Mouse (Mus musculus) c-Kit-positive CD71-negative TER-119-negative erythroid progenitor cells, embryonic 14.5 days (primary cell): Measurements from ENCODE around the gene Fgd3.

Source experiments
- DNase-seq: peaks from one replicate; pipeline ENCODE4 v3.0.0-alpha.2; 2013; ENCODE audit warnings: low read depth

The Fgd3 gene

DNA sequence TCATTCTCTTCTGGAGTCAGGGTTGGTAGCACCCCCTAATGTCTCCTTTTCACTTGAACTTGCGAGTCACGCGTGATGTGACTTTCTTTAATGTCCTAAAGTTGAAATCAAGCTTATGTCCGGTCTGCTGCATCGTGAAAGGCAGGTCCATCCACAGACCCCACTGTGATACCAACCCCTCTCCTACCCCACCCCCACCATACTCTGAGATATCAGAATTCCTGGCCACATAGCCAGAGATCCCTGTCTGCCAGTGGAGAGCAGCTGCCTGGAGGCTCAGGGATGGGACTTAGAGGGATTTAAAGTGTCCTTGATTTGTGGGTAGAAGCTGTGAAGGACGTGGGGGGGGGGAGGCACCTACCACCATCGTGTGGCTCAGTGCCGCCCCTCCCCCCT, 71.6 kb downstream of the Fgd3 start, which contains the start of gene Susd3:
Susd3 (minus strand) TSS at position 240 of the 396 bp plus-strand sequence.
- no peak for DNase-seq

DNA sequence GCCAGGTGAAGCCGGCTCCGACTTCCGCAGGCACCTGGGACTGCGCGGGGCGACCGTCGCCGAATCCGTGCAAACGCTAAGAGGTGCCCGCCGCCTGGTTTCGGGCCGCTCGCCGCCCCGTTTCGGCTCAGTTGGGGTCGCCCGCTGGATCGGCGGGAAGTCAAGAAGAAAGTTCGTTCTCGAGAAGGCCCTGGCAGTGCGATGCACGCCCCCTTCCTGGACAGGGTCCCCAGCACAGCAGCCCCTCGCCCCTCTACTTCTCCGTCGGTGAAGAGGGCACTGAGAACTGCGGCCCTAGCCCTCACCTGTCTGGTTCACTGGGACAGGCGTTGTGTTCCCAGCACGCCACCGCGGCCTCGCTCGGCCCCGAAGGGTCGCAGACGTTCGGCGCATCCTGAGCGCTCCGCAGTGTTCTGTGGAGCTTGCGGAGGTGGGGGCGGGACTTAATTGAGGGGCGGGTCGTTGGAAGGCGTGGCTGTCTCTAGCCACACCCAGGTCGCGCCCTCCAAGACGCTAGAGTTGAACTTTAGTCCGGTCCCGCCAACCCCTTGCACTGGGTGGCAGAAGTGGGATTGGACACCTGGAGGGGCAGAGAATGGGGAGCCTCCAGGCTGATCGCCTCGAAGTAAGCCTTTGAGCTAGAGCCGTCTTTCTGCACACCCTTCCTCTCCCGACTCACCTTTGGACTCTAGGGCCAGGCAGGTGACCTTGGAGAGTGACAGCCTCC, 72.2 kb downstream of the Fgd3 start:
- DNase-seq = peak; percentile 50

DNA sequence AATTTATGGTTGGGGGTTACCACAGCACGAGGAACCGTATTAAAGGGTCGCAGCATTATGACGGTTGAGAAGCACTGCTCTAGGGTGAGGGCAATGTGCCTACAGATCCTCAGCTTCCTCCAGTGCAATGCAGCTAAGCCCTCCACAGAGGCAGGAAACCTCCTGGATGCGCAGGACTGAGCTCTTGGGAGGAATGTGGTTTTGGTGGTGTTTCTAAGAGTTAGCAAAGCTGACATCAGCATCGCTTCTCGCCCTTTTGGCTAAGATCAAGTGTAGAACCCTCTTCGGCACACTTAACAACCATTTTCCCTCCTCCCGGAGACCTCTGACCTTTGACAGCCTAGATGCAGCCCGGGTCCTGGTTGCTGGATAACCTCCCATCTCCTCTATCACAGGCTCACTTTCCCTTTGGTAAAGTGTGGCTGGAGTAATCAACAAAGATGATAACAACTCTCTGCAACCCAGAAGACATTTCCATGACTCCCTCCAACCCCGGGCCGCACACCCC, 72.8 kb downstream of the Fgd3 start:
- no peak for DNase-seq

DNA sequence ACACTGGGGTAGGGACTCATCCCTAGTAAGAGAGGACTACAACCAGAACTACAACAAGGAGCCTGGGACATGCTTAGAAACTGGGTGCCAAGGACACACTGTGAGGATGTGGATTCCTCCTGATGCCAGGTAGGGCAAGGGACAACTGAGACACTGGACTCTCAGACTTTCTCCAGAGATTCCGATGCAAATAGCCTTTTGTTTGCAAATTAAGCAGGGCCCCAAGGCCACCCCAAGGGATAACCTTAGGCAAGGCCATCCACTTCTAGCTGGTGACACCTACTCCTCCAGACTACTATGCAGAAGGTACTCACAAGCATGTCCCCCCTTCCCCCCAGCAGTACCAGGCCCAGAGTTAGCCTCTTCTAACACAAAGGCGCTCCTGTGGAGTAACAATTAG, 73.5 kb downstream of the Fgd3 start:
- DNase-seq = no peak

DNA sequence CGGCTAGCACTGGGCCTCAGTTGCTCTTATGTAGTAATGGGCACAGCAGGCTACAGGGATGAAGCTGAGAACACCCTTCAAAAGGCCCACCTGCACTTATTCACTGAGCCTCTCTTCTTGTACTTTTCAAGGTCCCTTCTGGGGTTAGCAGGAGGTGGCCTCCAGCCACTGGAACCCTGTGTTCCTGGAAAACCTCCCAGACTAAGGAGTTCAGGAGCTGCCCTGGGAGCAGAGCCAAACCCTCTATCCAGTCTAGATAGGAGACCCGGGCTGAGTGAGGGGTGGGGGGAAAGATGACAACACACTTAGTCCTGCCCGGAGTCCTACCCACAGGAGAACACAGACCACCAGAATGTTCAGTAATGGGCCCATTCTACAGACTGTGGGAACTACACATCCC, 74.1 kb downstream of the Fgd3 start:
- DNase-seq = no peak

DNA sequence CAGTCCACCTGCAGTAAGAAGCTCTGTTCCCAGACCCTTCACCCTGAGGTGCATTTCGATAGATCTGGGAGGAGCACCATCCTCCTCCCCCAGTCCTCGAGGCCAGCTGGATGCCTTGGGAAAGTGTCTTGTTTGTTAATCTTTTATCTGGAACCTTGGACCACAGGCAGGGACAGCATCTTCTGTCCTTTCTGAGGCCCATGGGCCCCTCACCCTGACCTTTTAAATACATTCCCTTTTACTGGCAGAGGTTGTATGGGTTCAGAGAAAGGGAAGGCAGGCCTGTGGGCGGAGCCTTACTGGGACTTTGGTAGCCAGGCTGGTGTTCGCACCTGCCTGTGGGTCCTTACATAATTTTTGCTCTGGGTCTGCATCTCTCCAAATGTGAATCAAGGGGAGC, 74.9 kb downstream of the Fgd3 start:
- DNase-seq = no peak

DNA sequence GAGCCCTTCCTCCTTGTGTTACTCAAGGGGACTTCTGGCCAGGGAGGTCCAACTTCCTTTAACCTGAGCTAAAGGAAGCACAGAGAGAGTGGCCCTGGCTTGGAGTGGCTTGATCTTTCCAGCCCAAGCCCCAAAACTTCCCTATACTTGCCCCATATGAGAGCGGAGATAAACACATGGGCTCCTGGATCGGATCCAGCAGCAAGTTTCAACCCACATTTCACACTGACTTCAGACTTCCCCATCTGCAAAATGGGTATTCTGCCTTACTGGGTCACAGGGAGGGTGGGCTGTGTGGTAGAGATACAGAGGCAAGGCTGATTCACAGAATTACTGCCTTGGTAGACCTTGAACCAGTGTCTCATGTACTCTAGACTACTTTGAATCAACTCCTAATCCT, 76.6 kb downstream of the Fgd3 start:
- DNase-seq = no peak

DNA sequence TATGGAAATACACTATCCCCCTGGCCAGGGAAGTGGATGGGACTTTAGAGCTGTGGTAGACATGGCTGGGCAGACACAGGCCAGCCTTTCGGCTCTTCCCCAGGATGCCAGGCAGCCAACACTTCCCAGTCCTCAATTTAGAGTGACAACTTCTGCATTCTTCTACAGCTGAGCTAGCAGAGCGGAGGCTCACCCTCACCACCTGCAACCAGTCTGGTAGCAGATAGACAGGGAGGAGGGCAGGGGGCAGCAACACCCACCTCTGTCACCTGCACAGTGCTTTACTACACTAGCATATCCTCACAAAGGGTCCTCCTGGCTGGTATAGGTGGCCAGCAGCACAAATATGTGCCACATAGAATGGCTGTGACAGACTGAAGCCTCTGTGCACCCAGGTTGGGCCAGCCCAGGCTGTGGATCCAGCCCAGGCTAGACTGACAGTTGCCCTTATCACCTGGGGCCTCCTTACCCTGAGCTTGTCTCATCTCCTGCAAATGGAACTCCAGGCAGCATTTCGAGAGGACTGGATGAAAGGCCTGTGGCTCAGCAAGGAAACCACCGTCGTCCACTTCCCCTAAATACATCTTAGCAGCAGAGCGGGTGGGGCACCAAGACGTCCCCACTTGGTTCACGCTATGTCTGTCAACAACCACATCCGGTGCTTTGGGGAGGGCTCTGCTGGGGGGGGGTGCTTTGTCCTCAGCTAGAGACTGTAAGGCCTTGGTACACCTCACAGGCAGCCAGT, 77.6 kb downstream of the Fgd3 start:
- peak; percentile 77 for DNase-seq

DNA sequence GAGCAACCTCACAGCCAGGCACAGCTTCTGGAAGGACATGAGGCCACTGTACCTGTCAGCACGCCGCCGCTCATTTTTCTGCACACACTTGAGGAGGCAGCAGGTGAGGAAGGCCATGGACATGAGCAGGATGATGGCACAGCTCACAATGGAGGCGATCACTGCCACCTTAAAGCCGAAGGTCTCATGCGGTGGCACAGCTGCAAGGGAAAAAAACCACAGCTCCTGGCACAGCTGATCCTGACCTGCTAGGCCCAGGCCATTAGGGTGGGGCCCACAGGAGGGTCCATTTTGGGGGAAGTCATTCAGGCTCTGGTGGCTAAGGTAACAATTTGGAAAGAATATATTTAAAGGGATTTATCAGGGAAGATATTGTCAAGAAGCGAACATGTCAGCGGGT, 81.4 kb downstream of the Fgd3 start:
- no peak for DNase-seq

DNA sequence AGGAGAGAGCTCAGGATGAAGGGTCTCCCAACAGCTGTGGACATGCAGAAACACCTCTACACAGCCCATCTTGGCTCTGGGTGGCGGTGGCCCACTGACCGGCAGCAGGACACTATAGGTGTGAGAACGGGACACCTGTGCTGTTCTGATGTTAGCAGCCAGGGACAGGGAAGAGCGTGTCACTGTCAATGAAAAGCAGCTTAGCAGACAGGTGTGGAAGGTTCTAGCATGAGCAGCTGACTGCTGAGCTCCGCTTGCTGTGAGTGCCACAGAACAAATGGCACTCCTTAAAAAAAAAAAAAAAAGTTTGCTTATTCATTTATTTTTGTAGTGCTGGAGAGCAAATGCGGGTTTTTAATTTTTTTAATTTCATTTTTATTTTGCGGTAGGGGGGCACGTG, 82.5 kb downstream of the Fgd3 start:
- no peak for DNase-seq

DNA sequence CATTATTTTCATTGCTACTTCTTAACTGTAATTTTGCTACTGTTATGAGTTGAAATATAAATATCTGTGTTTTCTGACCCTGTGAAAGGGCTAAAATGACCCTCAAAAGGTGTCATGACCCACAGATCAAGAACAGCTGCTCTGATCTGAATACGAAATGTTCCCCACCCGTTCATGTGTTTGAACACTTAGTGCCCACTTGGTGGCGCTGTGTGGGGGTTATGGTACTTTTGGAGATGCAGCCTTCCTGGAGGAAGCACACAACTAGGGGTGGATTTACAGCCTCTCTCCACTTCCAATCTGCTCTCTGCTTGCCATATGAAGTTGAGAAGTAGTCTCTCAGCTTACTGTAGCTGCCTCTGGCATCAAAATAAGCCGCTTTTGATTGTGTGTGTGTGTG, 85.4 kb downstream of the Fgd3 start:
- DNase-seq = no peak

DNA sequence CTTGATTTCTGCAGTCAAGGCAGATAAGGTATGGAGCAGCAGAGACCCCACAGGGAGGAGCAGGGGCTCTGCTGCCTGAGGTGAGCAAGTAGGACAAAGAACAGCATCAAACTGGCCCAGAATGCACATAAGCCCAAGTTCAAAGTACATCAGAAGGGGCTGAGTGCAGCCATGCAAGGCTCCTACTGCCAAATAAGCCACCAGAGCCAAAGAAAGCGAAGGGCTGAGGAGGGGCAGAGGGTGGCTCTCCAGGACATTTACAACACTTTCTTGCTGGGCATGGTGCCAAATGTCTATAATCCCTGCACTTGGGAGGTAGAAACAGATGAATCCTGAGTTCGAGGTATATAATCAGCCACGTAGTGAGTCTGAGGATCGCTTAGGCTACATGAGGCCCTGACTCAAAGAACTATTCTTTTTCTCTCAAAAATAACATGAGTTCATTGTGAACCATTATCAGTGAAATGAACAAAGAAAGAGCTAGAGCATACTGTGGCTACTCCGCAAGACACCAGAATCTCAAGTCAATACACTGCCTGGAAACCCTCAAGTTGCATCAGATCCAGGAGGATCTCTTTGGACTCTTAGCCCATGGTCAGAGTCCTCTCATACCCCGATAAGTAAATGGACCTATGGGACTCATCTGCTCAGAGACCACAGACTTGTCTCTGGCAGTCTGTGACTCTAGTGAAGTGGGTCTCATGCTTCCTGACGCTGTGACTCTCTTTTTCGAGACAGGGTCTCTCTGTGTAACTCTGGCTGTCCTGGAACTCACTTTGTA, 86.1 kb downstream of the Fgd3 start:
- DNase-seq = no peak

DNA sequence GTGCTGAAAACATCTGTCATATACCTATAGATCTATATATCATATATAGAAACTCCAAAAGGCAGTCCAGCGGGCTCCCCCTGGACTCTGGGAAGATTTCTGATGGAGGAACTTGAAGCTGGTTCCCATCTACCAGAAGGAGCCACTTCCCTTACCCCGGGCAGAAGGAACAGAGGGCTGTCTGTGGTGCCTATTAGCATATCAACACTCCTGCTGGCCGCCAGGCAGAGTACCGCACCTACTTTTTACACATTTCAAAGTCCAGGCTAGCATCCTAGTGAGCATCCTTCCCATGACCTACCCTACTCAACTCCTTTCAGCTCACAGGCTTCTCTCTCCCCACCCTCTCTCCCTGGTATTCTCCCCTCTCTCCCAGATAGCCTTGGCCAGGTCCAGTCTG, 94.5 kb downstream of the Fgd3 start:
- no peak for DNase-seq

DNA sequence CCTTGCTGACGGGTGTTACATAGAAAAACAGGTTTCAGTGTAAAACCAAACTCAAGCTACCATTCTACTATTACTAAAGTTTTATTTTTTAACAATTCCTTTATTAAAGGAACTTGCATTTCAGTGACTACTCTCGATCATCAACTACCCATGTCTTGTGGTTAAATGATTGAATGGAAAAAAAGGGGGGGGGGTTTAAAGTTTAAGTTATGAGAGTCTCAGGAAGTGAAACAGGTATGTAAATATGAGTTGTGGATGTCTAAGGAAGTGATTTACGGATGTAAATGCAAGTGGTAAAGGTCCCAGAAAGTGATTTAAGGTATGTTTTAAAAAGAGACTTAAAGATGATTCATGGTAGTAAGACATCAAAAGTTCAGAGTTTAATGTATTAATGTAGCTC, 95.0 kb downstream of the Fgd3 start:
- no peak for DNase-seq

DNA sequence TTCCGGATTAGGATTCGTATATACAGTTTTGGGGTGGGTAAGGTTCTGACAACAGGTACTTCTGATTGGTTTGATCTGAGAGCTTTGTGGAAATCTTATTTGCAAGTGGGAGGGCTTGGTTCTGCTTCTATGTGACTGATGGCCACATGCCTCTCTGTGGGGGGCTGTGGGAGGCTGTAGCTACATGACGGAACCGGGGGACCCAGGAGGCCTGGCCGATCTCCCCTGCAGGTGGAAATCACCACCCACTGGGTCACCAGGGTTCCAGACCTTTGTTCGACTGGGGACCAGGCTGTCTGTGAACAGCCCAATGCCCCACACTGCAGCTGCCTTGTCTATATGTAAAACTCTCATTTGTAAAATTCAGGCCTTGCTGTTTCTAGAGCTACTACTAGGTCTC, 95.4 kb downstream of the Fgd3 start:
- no peak for DNase-seq

DNA sequence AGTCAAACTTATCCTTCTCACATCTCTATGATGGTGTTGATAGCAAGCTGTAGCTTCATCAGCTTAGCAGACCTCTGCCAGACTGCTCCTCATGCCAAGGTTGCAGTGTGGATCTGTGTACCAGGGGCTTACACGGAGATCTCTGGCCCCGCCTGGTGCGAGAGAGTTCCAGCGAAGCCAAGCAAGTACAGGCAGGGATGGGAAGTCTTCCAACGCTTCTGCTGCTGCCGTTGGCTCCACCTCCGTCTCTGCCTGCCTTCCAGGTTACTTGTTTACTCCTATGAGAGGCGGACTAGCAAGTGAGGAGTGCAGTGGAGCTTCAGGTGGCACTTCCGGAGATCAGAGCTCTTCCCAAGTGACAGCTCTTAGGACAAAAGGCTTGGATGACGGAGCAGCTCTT, 95.8 kb downstream of the Fgd3 start:
- DNase-seq = no peak

DNA sequence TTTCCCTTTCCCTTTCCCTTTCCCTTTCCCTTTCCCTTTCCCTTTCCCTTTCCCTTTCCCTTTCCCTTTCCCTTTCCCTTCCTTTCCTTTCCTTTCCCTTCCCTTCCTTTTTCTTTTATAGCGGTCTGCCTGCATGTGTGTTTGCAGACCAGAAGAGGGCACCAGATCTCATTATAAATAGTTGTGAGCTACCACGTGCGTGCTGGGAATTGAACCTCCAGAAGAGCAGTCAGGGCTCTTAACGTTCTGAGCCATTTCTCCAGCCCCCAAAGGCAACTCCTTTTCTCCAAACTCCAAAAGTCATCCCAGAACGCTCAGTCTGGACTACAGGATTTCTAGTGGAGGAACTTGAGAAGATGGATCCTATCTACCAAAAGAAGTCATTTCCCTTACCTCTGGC, 99.2 kb downstream of the Fgd3 start:
- no peak for DNase-seq

DNA sequence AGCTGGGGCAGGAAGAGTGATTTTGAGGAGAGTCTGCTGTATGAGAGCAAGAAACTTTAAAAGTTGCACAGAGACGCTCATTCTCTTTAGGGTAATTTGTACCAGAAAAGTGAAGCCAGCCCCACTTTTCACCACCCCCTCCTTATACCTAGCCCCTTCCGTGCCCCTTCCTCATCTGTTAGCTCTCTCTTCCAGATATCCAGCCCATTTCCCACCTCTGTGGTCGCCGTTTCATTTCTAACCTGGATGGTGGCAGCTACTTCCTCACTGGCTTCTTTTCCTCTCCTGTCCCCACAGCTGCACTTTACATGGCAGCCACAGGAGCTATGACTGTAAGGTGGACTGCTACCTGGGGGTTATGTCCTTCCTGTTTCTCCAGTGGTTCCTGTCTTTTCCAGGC, 100.7 kb downstream of the Fgd3 start:
- no peak for DNase-seq

DNA sequence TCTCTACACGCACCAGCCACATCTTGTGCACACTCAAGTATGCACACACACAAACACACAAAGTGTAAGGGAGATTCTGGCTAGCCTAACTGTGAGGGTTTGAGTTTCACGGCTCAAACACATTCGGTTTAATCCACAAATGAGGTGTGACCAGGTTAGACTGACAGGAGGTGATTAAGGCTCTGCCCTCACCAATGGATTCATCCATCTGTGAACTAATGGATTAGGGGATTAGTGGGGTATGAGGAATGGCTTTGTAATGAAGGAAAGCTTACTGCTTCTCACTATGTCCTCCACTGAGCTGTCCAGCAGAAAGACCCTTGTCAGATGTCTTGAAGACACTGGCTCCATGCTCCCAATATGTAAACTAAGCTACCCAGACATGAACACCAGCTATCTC, 101.5 kb downstream of the Fgd3 start:
- DNase-seq = no peak

DNA sequence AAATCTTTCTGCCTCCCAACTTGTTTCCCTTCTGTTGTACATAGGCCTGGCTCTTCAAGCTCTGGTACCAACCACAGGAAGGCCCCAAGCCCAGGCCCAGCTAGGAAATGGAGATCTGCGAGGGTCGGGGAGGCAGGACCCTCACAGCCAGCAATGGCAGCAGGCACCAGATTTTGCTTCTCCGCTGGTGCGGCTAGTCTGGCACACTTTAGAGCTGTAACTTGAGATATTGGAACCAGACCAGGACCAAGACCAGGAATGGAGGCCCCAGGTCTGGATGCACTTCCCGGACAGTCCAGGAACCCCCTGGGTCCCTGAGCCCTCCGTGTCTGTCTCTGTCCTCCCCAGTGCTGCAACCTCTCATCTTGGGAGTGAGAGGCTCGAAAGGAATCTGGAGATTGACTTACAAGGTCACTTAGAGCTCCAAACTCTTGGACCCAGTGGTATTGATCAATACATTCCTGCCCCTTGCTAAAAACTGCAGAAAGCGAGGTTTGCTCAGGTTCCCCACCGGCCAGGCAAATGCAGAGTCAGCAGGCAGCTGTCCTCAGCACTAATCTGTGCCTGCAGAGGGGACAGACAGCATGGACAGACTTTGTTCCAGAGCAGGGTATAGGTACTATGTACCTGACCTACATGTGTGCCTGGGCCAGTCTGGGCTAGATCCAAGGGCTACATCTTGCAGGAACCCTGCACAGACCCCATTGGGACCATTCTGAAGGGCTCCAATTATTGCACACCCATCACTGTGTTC, 103.1 kb downstream of the Fgd3 start:
- no peak for DNase-seq

DNA sequence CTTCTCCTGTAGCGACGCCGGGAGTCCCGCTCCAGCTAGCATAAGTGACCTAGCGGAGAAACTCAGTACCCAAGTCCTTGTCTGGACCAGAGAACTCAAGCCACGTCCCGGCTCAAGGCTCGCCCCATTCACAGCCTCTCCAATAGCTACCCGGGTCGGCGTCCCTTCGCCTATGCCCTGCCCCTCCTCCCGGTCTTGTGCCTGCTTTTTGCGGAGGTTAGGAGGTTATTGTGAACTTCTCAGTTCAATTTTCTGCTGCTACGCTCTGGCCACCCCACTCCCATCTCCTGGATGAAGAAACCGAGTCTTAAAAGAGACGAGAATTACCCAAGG, 103.9 kb downstream of the Fgd3 start:
- no peak for DNase-seq

DNA sequence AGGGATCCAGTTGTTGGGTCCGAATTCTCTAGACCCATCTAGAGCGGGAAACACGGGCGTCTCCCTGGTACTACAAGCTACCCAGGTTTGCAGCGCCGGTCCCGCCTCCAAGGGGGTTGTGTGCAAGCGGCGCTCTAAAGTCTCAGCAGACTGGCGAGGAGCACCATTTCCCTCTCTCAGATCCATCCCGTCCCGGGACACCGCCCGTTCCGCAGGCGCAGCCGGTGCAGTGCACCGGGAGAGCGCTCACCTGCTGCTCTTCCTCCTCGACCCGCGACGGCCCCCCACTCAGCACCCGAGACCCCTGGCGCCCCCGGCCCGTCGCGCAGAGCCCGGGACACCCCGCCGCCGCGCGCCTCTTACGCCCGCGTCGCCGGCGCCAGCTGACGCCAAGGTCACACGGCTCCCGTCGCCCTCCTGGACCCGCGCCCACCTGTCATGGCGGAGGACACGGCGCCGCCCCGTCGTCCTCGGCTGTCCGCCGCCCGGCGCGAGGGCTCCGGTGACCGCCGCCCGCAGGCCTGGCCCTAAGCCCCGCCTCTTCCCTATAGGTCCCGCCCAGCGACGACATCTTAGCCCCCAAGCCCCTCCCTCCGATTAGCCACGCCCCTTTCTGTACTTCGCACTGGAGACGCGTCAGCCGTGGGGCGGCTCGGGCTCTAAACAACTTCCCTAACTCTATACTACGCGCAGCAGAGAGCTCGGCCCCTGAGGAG, 104.4 kb downstream of the Fgd3 start, which contains the start of gene Card19:
Card19 (minus strand) TSS at position 534 of the 716 bp plus-strand sequence.
- peak; percentile 96 for DNase-seq
